Mouse (Mus musculus) Patski (cell line): ENCODE results near the gene Kcnj15. TPM values are rescaled to one million over a fixed set of nuclear protein-coding genes. Genes with fewer than 3 reads are reported as not detected.

ENCODE experiments used
- ATAC-seq: fragments of 100-300 bp; one replicate; pipeline ENCODE4 v1.8.0; 2021
- CTCF ChIA-PET: fragments of 350-600 bp; sonication (Branson Sonifier 250); formaldehyde crosslinking; loops from one replicate; lab custom pipeline; 2022; ENCODE audit warnings: inconsistent platforms; lab: Charles Lee
- POLR2A ChIA-PET: fragments of 350-600 bp; sonication (Branson Sonifier 250); formaldehyde crosslinking; loops from one replicate; lab custom pipeline; 2022; ENCODE audit warnings: antibody characterized with exemption, inconsistent platforms; lab: Charles Lee
- DNase-seq: peaks from one replicate; pipeline ENCODE4 v3.0.0-alpha.2; 2011; ENCODE audit warnings: low read depth, low spot score
- H3K27me3 ChIP-seq: fragments of 371-371 bp; one replicate; pipeline ENCODE4 v1.5.1; 2021
- CTCF ChIP-seq: fragments of 100-300 bp; IDR thresholded peaks from one replicate; pipeline ENCODE4 v1.5.1; 2021
- in situ Hi-C: fragments of 300-500 bp; cut with MboI; formaldehyde crosslinking; loops from 3 replicates; pipeline ENCODE4 v1.11.1; 2018; ENCODE audit warnings: low pct_unique_long_range_greater_than_20kb, mixed read lengths
- polyA plus RNA-seq: library from polyadenylated mRNA; unstranded; gene quantifications from one replicate; pipeline ENCODE4 v1.2.3, GENCODE M21; 2021

Kcnj15 gene
- polyA plus RNA-seq, 1 experiment from 2014 or later, result 0.98 TPM

DNA sequence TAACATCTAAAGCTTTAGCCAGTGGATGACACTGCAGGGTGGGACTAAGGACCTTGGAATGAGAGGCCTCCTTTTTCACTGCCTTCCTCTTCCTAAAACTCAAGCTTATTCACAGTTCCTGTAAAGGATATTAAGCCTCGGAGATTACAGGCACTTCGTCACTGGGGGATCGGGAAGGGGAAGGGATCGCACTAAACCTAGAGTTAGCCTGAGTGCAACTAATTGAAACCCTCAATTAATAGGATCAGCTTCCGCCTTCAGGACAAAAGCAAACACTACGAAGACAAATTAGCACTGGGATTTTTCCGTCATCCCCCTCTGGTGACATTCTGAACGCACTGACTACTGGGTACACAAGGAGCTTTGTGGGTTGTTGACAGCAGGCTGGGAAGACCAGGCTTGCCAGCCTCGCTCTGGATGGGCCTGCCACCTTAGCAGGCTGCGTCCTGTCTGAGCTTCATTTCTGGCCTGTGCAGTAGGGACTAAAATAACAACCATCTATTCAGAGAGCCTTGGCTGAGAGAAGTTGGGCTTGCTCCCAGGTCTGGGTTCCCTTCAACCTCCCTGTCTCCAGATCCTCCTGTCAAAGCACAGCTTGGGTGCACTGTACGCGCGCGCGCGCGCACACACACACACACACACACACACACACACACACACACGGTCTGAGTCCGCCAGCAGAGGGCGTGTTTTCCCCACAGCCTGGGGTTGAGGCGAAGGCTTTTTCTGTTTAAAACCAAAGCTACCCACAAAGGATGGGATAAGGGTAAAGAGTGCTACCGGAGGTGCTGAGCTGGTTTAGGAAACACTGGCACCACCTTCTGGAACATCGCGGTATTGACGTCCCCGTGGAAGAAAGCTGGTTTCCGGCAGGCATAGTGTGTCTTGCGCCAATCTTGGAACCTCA lies 83.8 kb downstream of the Kcnj15 start:
- DNase-seq (peak; percentile 34), ATAC-seq (peak; percentile 66)
- in situ Hi-C loops, result loop anchor here (5.0 to 10.0 kb wide), 2 partner anchors 144 to 526 kb away; no protein-coding TSS in a partner anchor
- ChIA-PET CTCF (interaction anchor here (0.6 to 3.1 kb wide), 28 partner anchors 10 to 525 kb away, joined by 3 to 38 read pairs (median 4); no protein-coding TSS in a partner anchor), POLR2A (interaction anchor here (0.6 to 0.7 kb wide), 2 partner anchors 130 to 364 kb away, joined by 3 to 4 read pairs; no protein-coding TSS in a partner anchor)
- peak; percentile 89 for TF ChIP-seq CTCF
- no peaks in the 10 kb centered on the region for H3K27me3 ChIP-seq

DNA sequence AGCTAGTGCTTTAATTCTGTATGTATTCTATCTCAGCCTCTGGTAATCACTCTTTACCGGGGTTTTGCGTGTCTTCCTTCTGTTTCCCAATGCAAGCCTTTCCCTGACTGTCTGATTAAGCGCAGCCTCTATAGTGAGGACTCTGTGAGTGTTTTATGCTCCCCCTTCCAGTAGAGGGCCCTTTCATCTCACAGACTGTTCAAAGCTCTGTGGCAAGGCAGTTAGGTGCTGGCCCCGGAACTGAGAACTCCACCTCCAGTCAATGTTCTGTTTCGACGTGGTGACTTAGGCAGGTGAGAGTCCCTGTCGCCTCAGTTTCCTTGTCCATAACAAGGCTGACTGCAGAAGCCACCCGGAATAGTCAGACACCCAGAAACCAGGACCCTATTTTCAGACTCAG lies 84.7 kb downstream of the Kcnj15 start:
- DNase-seq (no peak), ATAC-seq (no peak)
- H3K27me3 ChIP-seq, result no peaks in the 10 kb centered on the region
- ChIA-PET CTCF (interaction anchor here (0.6 to 3.1 kb wide), 23 partner anchors 20 to 526 kb away, joined by 3 to 38 read pairs (median 5); no protein-coding TSS in a partner anchor), POLR2A (interaction anchor here (0.6 to 0.7 kb wide), 2 partner anchors 131 to 363 kb away, joined by 3 to 4 read pairs; no protein-coding TSS in a partner anchor)
- TF ChIP-seq CTCF, result no peak
- in situ Hi-C loops, result loop anchor here (5.0 to 10.0 kb wide), 2 partner anchors 145 to 527 kb away; no protein-coding TSS in a partner anchor

DNA sequence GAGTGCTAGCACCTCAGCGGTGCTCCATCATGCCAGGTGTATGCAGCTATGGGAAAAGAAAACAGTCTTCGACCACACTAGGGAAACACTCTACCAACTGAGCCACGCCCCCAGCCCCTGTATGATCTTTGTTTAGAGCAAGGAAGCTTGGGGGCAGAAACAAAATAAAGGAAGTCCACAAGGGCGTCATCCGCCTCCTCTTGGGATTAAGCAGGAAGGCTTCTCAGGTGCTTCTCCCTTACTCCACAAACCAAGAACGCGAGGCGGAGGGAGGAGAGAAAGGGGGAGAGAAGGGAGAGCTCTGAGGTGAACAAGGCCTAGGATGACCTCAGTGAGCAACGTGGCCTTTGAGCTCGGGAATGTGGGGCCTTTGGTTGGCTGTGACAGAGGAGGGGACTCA lies 87.6 kb downstream of the Kcnj15 start:
- ChIA-PET POLR2A (no interaction called here), CTCF (interaction anchor here (1.3 to 1.6 kb wide), 2 partner anchors 149 to 528 kb away, joined by 3 to 8 read pairs; no protein-coding TSS in a partner anchor)
- no peak for TF ChIP-seq CTCF
- in situ Hi-C loops, result loop anchor here (5.0 to 10.0 kb wide), 3 partner anchors 148 to 622 kb away; no protein-coding TSS in a partner anchor
- H3K27me3 ChIP-seq, result no peaks in the 10 kb centered on the region
- DNase-seq (no peak), ATAC-seq (no peak)

DNA sequence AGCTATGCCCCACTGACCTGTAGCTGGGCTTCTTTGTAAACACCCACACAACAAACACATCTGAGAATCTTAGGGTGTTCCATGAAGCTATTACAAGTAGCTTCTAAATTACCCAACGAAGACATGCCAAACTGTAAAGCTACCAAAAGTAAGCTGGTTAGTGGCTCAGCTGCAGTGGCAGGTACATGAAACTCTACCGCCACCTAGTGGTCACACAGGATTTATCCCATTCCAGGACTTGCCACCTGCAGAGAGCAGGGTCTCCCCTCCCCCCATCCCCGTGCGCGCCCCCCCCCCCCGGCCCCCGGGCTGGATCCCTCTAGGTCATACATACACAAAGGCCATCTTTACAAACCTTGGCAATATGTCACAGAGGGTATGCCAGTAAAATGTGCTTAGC lies 88.5 kb downstream of the Kcnj15 start:
- ATAC-seq (no peak), DNase-seq (no peak)
- ChIA-PET CTCF (interaction anchor here (0.7 to 1.6 kb wide), 4 partner anchors 27 to 529 kb away, joined by 3 to 8 read pairs (median 3); no protein-coding TSS in a partner anchor), POLR2A (no interaction called here)
- in situ Hi-C loops, result loop anchor here (5.0 to 10.0 kb wide), 2 partner anchors 531 to 621 kb away; no protein-coding TSS in a partner anchor
- peak; percentile 73 for TF ChIP-seq CTCF
- H3K27me3 ChIP-seq, result no peaks in the 10 kb centered on the region

- no peak for ATAC-seq
- TF ChIP-seq CTCF, result no peak
- in situ Hi-C loops, result loop anchor here (5.0 to 10.0 kb wide), 2 partner anchors 532 to 620 kb away; no protein-coding TSS in a partner anchor
- DNase-seq, result no peak
- ChIA-PET POLR2A (no interaction called here), CTCF (interaction anchor here (0.6 to 1.3 kb wide), 3 partner anchors 20 to 151 kb away, joined by 3 to 6 read pairs (median 3); no protein-coding TSS in a partner anchor)
- H3K27me3 ChIP-seq, result no peaks in the 10 kb centered on the region
Measured at GRCm38 (mm10) chr16:95347202-95347601, 89.8 kb downstream of the Kcnj15 start.

GRCm38 (mm10) chr16:95348555-95348954 lies 91.2 kb downstream of the Kcnj15 start:
- no peak for ATAC-seq
- no peak for DNase-seq
- ChIA-PET POLR2A (no interaction called here), CTCF (interaction anchor here (1.0 kb wide), 1 partner anchor 616 kb away, joined by 3 read pairs; no protein-coding TSS in a partner anchor)
- in situ Hi-C loops, result loop anchor here (5.0 to 10.0 kb wide), 2 partner anchors 534 to 619 kb away; no protein-coding TSS in a partner anchor
- no peaks in the 10 kb centered on the region for H3K27me3 ChIP-seq
- no peak for TF ChIP-seq CTCF

GRCm38 (mm10) chr16:95349344-95349743 lies 92.0 kb downstream of the Kcnj15 start:
- no peak for DNase-seq
- ChIA-PET POLR2A (no interaction called here), CTCF (interaction anchor here (1.0 kb wide), 1 partner anchor 615 kb away, joined by 3 read pairs; no protein-coding TSS in a partner anchor)
- ATAC-seq, result no peak
- H3K27me3 ChIP-seq, result no peaks in the 10 kb centered on the region
- no peak for TF ChIP-seq CTCF
- in situ Hi-C loops, result loop anchor here (5.0 to 10.0 kb wide), 2 partner anchors 535 to 618 kb away; no protein-coding TSS in a partner anchor

DNA sequence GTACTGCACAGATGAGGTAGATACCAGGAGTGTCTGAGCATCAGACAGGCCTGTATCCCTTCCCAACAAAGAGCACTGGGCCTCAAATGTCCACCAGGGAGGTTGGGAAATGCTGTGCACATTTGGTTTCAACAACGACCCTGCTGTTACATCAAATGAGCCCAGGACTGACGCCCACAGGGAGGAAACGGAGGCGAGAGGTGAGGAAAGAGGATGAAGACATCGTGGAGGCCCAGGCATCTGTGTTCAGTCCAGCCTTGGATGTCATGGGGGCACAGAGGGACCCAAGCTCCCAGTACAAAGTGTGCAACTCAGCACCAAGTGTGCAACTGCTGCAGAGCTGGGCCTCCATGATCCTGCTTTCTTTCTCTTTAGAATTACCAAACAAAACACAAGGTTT lies 92.4 kb downstream of the Kcnj15 start:
- TF ChIP-seq CTCF, result no peak
- DNase-seq (no peak), ATAC-seq (no peak)
- POLR2A ChIA-PET, result no interaction called here
- in situ Hi-C loops, result loop anchor here (5.0 to 10.0 kb wide), 3 partner anchors 225 to 618 kb away; no protein-coding TSS in a partner anchor
- CTCF ChIA-PET, result no interaction called here
- no peaks in the 10 kb centered on the region for H3K27me3 ChIP-seq
